ENCODE assay signal across 9 mouse cellular contexts in the genomic region with DNA sequence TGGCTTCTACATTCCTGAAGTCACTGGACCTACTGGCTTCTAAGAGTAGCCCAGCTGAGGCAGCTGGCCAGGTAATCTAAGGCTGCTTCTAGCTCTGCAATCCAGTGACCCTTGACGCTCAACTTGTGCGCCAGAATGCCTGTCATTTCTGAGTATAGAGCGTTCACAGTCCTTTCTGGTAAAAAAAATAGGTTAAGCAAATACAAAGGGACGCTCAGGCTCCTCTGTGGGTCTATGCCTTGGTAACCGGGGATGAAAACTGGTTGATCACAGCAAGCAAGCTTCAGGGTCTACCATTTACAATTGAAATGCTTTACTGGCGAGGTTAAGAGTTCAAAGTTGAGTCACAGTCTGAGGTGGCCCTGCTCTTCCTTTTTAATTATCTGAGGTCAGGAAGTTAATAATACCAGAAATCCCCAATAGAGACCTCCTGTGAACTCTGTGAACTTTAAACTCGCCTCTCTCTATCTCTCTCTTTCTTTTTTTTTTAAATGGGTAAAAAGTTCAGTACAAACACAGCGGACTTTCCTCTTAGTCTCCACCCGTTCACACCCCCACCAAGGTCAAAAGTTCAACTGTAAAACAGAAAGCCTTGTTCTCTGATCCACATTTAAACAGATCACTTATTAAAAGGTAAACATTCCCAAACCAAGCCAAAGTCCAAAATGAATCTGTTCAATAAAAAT.
A peak's percentile ranks its signal among the peaks of the same experiment; 100 is the strongest.
DNase-seq lines count a peak whose midpoint lies in the region; ATAC-seq and TF ChIP-seq lines count a peak whose summit lies in the region.
"Had no signal": no experiment of that assay in that cellular context is flagged by ENCODE, and none has a peak within 500 bp of the region (broad histone marks: within the 10 kb centered on the region; RNA-seq: fewer than 3 reads in every experiment).

No protein-coding gene starts in this region.

- peaks cover 23% of the 10 kb centered on the region for H3K4me1 ChIP-seq in heart, embryonic 12.5 days (replicated peaks)
- peaks cover 6% of the 10 kb centered on the region; the same call in 1 of the 2 replicates for H3K4me1 ChIP-seq in liver, embryonic 11.5 days (replicated peaks; ENCODE audit: control insufficient read depth, insufficient read depth, low read length)
- no peaks in the 10 kb centered on the region for H3K4me1 ChIP-seq in neural tube, embryonic 11.5 days (ENCODE audit: control insufficient read depth, insufficient read depth, low read length)
- H3K4me1 ChIP-seq: forebrain, embryonic 12.5 days had no signal

- no peak overlapping the region for H3K9ac ChIP-seq in heart, embryonic 12.5 days
- no peak overlapping the region for H3K9ac ChIP-seq in liver, embryonic 11.5 days (ENCODE audit: low read depth, low read length)
- H3K9ac ChIP-seq in neural tube, embryonic 11.5 days (ENCODE audit: low read length), result no peak overlapping the region
- H3K9ac ChIP-seq: forebrain, embryonic 12.5 days had no signal

- no peaks in the 10 kb centered on the region for H3K9me3 ChIP-seq in heart, embryonic 12.5 days (replicated peaks)
- no peaks in the 10 kb centered on the region for H3K9me3 ChIP-seq in liver, embryonic 11.5 days (ENCODE audit: control insufficient read depth, low read length)
- no peaks in the 10 kb centered on the region for H3K9me3 ChIP-seq in neural tube, embryonic 11.5 days (ENCODE audit: control insufficient read depth, low read length)
- H3K9me3 ChIP-seq: forebrain, embryonic 12.5 days had no signal

- 51% methylated on average over 9 of the region's 9 CpGs for WGBS in heart, embryonic 12.5 days
- 56% methylated on average over 9 of the region's 9 CpGs for WGBS in liver, embryonic 11.5 days
- 11% methylated on average over 9 of the region's 9 CpGs for WGBS in neural tube, embryonic 11.5 days

- no peak for ATAC-seq in heart, embryonic 12.5 days (ENCODE audit: insufficient number of reproducible peaks, low FRiP score)
- peak; percentile 40 for ATAC-seq in liver, embryonic 11.5 days (replicated peaks; ENCODE audit: low FRiP score)
- no peak for ATAC-seq in neural tube, embryonic 11.5 days (ENCODE audit: insufficient read depth, low FRiP score, low TSS enrichment)

- no peak overlapping the region for H3K27ac ChIP-seq in heart, embryonic 12.5 days (ENCODE audit: poor library complexity, severe bottlenecking)
- no peak overlapping the region; the same call in 1 of the 2 replicates for H3K27ac ChIP-seq in liver, embryonic 11.5 days (ENCODE audit: low read depth, low read length)
- no peak overlapping the region for H3K27ac ChIP-seq in neural tube, embryonic 11.5 days (ENCODE audit: low read depth, low read length)
- no peak overlapping the region for H3K27ac ChIP-seq in left cerebral cortex, adult 2 months
- H3K27ac ChIP-seq: forebrain, embryonic 12.5 days had no signal

- intact Hi-C loops in left cerebral cortex, adult 2 months (cut with DNase I), result no loop called here

- H3K4me3 ChIP-seq in heart, embryonic 12.5 days, result no peak overlapping the region
- H3K4me3 ChIP-seq in liver, embryonic 11.5 days (ENCODE audit: low read depth, low read length), result no peak overlapping the region
- H3K4me3 ChIP-seq in neural tube, embryonic 11.5 days (ENCODE audit: low read depth, low read length), result no peak overlapping the region
- H3K4me3 ChIP-seq in left cerebral cortex, adult 2 months, result no peak overlapping the region
- H3K4me3 ChIP-seq: forebrain, embryonic 12.5 days had no signal

- no peaks in the 10 kb centered on the region for H3K27me3 ChIP-seq in heart, embryonic 12.5 days (replicated peaks)
- no peaks in the 10 kb centered on the region for H3K27me3 ChIP-seq in liver, embryonic 11.5 days (replicated peaks; ENCODE audit: control insufficient read depth, insufficient read depth, low read length)
- H3K27me3 ChIP-seq in neural tube, embryonic 11.5 days (ENCODE audit: control insufficient read depth, insufficient read depth, low read length), result no peaks in the 10 kb centered on the region
- H3K27me3 ChIP-seq: forebrain, embryonic 12.5 days had no signal

- DNase-seq in heart, adult 18-20 months, result peak; percentile 15 to 26
- DNase-seq in induced T-regulatory cell, adult 2 months (ENCODE audit: low read depth), result peak; percentile 65
- no peak for DNase-seq in liver, embryonic 11.5 days (ENCODE audit: low spot score)
- peak; percentile 18 for DNase-seq in neural tube, embryonic 11.5 days (ENCODE audit: low spot score)
- no peak for DNase-seq in frontal cortex, adult 2 months (ENCODE audit: extremely low spot score in 1 of 2, low spot score in 1 of 2)
- no peak for DNase-seq in right cerebral cortex, postnatal 10 days (ENCODE audit: low spot score in 2 of 2)
- no peak for DNase-seq in left cerebral cortex, adult 2 months (ENCODE audit: extremely low spot score in 1 of 2, low spot score in 2 of 2)

- TF ChIP-seq CTCF in left cerebral cortex, adult 2 months (IDR thresholded peaks at IDR 0.05), result no peak

- no peaks in the 10 kb centered on the region for H3K36me3 ChIP-seq in heart, embryonic 12.5 days
- H3K36me3 ChIP-seq in liver, embryonic 11.5 days (ENCODE audit: control insufficient read depth, insufficient read depth, low read length), result no peaks in the 10 kb centered on the region
- no peaks in the 10 kb centered on the region for H3K36me3 ChIP-seq in neural tube, embryonic 11.5 days (ENCODE audit: control insufficient read depth, insufficient read depth, low read length)
- H3K36me3 ChIP-seq: forebrain, embryonic 12.5 days had no signal

- no peak overlapping the region for H3K4me2 ChIP-seq in heart, embryonic 12.5 days
- H3K4me2 ChIP-seq in liver, embryonic 11.5 days, result no peak overlapping the region
- no peak overlapping the region for H3K4me2 ChIP-seq in neural tube, embryonic 11.5 days (ENCODE audit: low read depth)
- H3K4me2 ChIP-seq: forebrain, embryonic 12.5 days had no signal

Comparison
In these comparisons a context has a peak if more than half of its experiments do, and no peak if none do; other contexts are left out.
1. DNase-seq: peak in heart, adult 18-20 months (2 of 2), induced T-regulatory cell, adult 2 months (single experiment) and neural tube, embryonic 11.5 days (single experiment); none in liver, embryonic 11.5 days (single experiment), frontal cortex, adult 2 months (0 of 2), right cerebral cortex, postnatal 10 days (0 of 2) and left cerebral cortex, adult 2 months (0 of 2).